Mouse (Mus musculus) G1E (cell line): ENCODE data around the gene Cracr2b.

Experiments used
- CTCF ChIP-seq: IDR thresholded peaks from 2 replicates; pipeline ENCODE4 v1.5.1; 2012; ENCODE audit warnings: low read depth, low read length, inconsistent platforms, mixed read lengths
- GATA1 ChIP-seq: IDR thresholded peaks from 2 replicates; pipeline ENCODE4 v1.6.1; 2012; ENCODE audit warnings: borderline replicate concordance, low read length, inconsistent platforms, mixed read lengths
- TAL1 ChIP-seq: conservative IDR thresholded peaks from 2 replicates; pipeline ENCODE4 v1.6.1; 2012; ENCODE audit warnings: low read depth, low read length, inconsistent platforms, mixed read lengths

DNA sequence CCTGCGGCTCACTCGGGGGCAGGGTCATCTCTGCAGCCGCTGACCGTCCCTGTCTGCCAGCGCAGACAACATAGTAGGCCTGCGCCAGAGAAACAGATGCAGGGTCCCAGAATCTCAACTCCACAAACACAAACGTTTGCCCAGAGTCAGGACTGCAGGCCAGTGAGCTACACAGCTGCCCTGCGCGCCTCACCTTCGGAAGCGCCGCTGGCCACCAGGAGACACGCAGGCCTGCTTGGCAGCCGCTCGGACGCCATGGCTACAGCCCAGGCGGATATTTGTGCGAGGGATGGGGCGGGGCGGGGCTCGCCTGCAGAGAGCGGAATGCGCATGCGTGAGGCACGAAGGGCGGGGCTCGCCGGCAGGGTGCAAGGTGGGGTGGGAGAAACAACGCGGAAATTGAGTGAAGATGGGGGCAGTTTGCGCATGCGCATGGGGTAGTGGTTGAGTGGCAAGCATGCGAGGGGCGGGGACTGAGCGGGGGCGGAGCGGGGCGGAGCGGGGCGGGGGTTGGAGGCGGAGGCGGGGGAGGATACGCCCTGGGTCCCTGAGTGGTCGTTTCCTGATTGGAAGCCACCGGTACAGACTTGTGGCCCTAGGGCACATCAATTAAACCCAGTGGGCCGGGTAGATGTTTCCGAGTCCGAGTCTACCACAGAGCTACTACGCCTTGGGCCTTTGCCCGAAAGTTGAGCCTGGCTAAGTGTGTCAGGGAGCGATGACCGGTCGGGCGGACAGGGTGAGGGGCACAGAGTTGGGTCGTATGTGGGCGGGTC, 46.9 kb upstream of the Cracr2b start, which contains the start of gene Gatd1:
- no peak for TF ChIP-seq TAL1
- no peak for TF ChIP-seq CTCF
- no peak for TF ChIP-seq GATA1
